Mouse (Mus musculus): ENCODE results near the gene Tmem132b. TPM values are rescaled to one million over a fixed set of nuclear protein-coding genes. Genes with fewer than 3 reads are reported as not detected.
A peak's percentile ranks its signal among the peaks of the same experiment; 100 is the strongest.

Gene Tmem132b
- polyA plus RNA-seq, 1 experiment from 2014 or later, result 0.21 TPM

DNA sequence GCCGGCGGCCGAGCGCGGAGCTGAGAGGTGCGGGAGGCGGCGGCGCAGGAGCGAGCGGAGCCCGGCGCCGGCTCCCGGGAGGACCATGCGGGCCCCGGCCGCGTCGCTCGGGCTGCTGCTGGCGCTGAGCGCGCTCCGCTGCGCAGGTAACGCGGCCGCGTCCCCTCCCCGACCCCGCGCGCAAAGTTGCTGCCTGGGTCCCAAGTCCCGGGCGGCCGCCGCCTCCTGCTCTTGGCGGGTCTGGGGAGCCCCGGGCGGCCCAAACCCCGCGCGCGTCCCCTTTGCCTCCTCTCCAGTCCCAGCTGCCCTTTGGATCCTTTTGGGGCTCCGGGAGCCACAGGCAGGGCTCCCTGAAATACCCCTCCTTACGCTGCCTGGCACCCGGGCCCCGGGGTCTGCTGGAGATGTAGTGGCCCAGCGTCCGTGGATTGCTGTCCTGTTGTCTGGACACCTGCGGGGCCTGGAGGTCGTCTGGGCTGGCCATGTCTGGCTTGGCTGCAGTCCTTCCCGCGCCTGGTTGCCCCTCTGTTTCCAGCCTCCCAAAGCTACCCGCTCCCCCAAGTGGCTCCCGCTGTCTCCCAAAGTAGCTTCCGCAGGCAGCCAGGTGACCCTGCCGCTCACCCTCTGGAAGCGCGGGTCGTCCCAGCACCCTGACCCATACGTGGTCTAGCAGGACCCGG lies 1.1 kb downstream of the Tmem132b start:
- no peak overlapping the region for H3K27ac ChIP-seq (replicated peaks)
- H3K4me3 ChIP-seq (ENCODE audit: low read depth, low read length), result peak overlapping the region; percentile 34
- WGBS, result under 1% methylated on average over 44 of the region's 64 CpGs
- peaks cover 20% of the 10 kb centered on the region for H3K27me3 ChIP-seq (ENCODE audit: control insufficient read depth, insufficient read depth, low read length)
- peak overlapping the region; percentile 55 for H3K4me2 ChIP-seq (replicated peaks; ENCODE audit: low read depth)
- H3K4me1 ChIP-seq (replicated peaks; ENCODE audit: control insufficient read depth, insufficient read depth), result no peaks in the 10 kb centered on the region
- H3K36me3 ChIP-seq (ENCODE audit: control insufficient read depth, insufficient read depth, low read length), result no peaks in the 10 kb centered on the region
- no peaks in the 10 kb centered on the region for H3K9me3 ChIP-seq (ENCODE audit: control insufficient read depth, low read length)
- TF ChIP-seq EP300 (optimal IDR thresholded peaks at IDR 0.05) (no peak), CTCF (IDR thresholded peaks at IDR 0.05; ENCODE audit: low read depth) (no peak)
- no peak for ATAC-seq (ENCODE audit: low FRiP score, low TSS enrichment)
- H3K9ac ChIP-seq (ENCODE audit: low read length), result no peak overlapping the region
- no peak for DNase-seq (ENCODE audit: low spot score)

DNA sequence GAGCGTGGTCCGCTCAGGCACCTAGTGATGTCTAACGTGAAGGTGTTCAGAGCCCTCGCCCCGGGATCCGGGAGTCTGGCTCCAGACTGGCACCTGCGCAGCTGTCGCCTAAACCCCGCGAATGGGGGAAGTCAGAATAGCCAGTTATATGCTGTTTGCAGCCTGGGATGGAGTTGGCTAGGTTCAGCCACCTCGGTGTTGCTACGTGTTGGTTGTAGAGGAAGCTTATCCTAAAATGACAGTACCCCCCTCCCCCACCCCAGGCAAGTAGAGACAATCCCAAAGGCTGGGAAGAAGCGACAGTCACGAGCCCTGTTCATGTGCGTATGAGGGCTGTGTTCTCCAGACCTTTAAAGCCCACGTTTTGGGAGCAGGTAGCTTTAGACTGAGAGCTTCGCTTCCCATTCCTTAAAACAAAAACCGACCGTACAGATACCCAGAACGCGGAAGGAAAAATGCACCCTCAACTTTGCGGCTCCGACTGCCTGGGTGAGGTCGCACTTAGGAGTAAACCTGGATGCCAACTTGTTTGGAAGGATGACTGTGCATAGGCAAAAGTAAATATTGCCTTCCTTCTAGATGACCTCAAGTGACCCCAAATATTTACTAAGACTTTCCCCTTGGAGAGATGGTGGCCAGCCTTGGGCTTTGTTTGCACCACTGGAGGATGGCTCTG lies 1.8 kb downstream of the Tmem132b start:
- peaks cover 20% of the 10 kb centered on the region for H3K27me3 ChIP-seq (ENCODE audit: control insufficient read depth, insufficient read depth, low read length)
- H3K9ac ChIP-seq (ENCODE audit: low read length), result no peak overlapping the region
- no peaks in the 10 kb centered on the region for H3K36me3 ChIP-seq (ENCODE audit: control insufficient read depth, insufficient read depth, low read length)
- ATAC-seq (ENCODE audit: low FRiP score, low TSS enrichment), result no peak
- H3K4me2 ChIP-seq (replicated peaks; ENCODE audit: low read depth), result peak overlapping the region; percentile 55; the same call in 1 of the 2 replicates
- H3K4me1 ChIP-seq (replicated peaks; ENCODE audit: control insufficient read depth, insufficient read depth), result no peaks in the 10 kb centered on the region
- no peaks in the 10 kb centered on the region for H3K9me3 ChIP-seq (ENCODE audit: control insufficient read depth, low read length)
- peak overlapping the region; percentile 34; the same call in 1 of the 2 replicates for H3K4me3 ChIP-seq (ENCODE audit: low read depth, low read length)
- H3K27ac ChIP-seq (replicated peaks), result no peak overlapping the region
- 1% methylated on average over 24 of the region's 24 CpGs for WGBS
- TF ChIP-seq CTCF (IDR thresholded peaks at IDR 0.05; ENCODE audit: low read depth) (no peak), EP300 (optimal IDR thresholded peaks at IDR 0.05) (no peak)
- DNase-seq (ENCODE audit: low spot score), result no peak

DNA sequence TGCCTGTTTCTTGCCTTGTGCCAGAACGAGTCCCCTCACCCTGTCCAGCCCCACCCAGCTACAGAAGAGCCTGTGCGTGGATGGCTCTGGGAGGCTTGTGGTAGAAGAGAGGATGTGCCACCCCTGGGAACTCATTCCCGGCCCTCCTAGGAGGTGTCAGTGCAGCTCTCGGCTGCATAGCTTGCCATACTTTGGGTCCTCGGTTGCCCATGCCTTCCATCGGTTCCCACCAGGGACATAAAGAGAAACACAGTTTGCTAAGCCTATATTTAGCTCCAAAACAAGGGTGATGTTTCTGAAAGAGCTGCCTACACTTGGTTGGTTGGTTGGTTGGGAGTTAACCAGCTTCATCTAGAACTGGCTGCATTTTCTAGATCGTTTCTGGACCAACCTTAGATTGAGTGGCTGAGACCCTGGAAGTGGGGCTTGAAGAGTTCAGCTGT lies 2.6 kb downstream of the Tmem132b start:
- ATAC-seq (ENCODE audit: low FRiP score, low TSS enrichment) (no peak), DNase-seq (ENCODE audit: low spot score) (no peak)
- TF ChIP-seq CTCF (IDR thresholded peaks at IDR 0.05; ENCODE audit: low read depth) (no peak), EP300 (optimal IDR thresholded peaks at IDR 0.05) (no peak)
- 9% methylated on average over 7 of the region's 7 CpGs for WGBS
- H3K27me3 ChIP-seq (ENCODE audit: control insufficient read depth, insufficient read depth, low read length), result peaks cover 20% of the 10 kb centered on the region
- no peak overlapping the region for H3K27ac ChIP-seq (replicated peaks)
- H3K4me3 ChIP-seq (ENCODE audit: low read depth, low read length), result no peak overlapping the region
- no peaks in the 10 kb centered on the region for H3K9me3 ChIP-seq (ENCODE audit: control insufficient read depth, low read length)
- H3K36me3 ChIP-seq (ENCODE audit: control insufficient read depth, insufficient read depth, low read length), result no peaks in the 10 kb centered on the region
- no peak overlapping the region for H3K4me2 ChIP-seq (replicated peaks; ENCODE audit: low read depth)
- H3K9ac ChIP-seq (ENCODE audit: low read length), result no peak overlapping the region
- H3K4me1 ChIP-seq (replicated peaks; ENCODE audit: control insufficient read depth, insufficient read depth), result no peaks in the 10 kb centered on the region

DNA sequence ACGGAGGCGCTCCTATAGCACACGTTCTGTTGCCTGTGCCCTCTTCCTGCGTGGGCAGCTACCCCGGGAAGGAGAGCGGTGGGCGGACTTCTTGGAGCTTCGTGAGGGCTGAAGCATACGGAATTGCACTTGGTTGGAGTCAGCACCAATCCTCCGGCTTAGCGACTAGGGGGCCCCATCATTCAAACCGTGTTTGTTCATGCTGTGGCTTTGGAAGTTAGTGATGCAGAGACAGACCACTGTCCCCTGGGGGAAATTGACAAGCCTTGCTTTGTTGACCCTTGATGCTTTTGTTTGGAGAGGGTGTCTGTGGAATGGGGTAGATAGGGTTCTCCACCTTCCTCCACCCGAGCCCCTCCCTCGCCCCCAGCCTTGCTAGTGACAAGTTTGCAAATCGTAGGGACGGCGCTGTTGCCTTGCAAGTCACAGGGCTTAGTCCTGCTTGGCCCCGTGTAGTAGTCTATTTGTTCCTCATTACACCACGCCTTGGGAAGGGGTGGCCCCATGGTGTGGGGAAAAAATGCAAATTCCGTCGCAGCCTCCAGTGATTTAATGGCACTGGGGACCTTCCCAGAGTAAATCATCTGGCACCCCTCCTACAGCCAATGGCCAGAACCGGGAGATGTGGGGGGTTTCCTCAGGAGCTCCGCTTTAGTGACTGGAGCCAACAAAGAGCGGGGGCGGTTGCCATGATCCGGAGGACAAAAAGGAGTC lies 3.2 kb downstream of the Tmem132b start:
- no peak overlapping the region for H3K4me3 ChIP-seq (ENCODE audit: low read depth, low read length)
- H3K9me3 ChIP-seq (ENCODE audit: control insufficient read depth, low read length), result no peaks in the 10 kb centered on the region
- H3K9ac ChIP-seq (ENCODE audit: low read length), result no peak overlapping the region
- H3K27ac ChIP-seq (replicated peaks), result no peak overlapping the region
- no peak for ATAC-seq (ENCODE audit: low FRiP score, low TSS enrichment)
- no peak overlapping the region for H3K4me2 ChIP-seq (replicated peaks; ENCODE audit: low read depth)
- no peak for DNase-seq (ENCODE audit: low spot score)
- H3K4me1 ChIP-seq (replicated peaks; ENCODE audit: control insufficient read depth, insufficient read depth), result no peaks in the 10 kb centered on the region
- TF ChIP-seq CTCF (IDR thresholded peaks at IDR 0.05; ENCODE audit: low read depth) (no peak), EP300 (optimal IDR thresholded peaks at IDR 0.05) (no peak)
- peaks cover 20% of the 10 kb centered on the region for H3K27me3 ChIP-seq (ENCODE audit: control insufficient read depth, insufficient read depth, low read length)
- H3K36me3 ChIP-seq (ENCODE audit: control insufficient read depth, insufficient read depth, low read length), result no peaks in the 10 kb centered on the region
- under 1% methylated on average over 26 of the region's 26 CpGs for WGBS

DNA sequence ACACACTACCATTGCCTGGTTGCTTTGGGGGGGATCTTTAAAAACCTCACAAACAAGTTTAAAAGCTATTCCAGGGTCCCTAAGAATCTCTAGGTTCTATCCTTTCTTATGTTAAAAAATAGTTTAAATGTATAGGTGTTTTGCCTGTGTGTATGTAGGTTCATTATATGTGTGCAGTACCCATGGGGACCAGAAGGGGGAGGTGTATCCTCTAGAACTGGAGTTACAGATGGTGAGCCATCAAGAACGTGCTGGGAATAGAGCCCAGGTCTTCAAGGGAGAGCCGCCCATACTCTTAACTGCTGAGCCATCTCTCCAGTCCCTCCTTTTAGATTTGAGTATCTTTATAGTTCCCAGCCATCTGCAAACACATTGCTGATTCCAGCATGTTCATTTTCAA lies 13.5 kb downstream of the Tmem132b start:
- no peaks in the 10 kb centered on the region for H3K9me3 ChIP-seq (ENCODE audit: control insufficient read depth, low read length)
- ATAC-seq (ENCODE audit: low FRiP score, low TSS enrichment), result no peak
- H3K4me1 ChIP-seq (replicated peaks; ENCODE audit: control insufficient read depth, insufficient read depth), result no peaks in the 10 kb centered on the region
- H3K36me3 ChIP-seq (ENCODE audit: control insufficient read depth, insufficient read depth, low read length), result no peaks in the 10 kb centered on the region
- WGBS, result 92% methylated on average over 2 of the region's 2 CpGs
- no peak overlapping the region for H3K27ac ChIP-seq (replicated peaks)
- TF ChIP-seq EP300 (optimal IDR thresholded peaks at IDR 0.05), result no peak
- 0 out of 2 replicates have a peak, but pooled peaks have one; percentile 31 for TF ChIP-seq CTCF (IDR thresholded peaks at IDR 0.05; ENCODE audit: low read depth)
- H3K4me3 ChIP-seq (ENCODE audit: low read depth, low read length), result no peak overlapping the region
- H3K4me2 ChIP-seq (replicated peaks; ENCODE audit: low read depth), result no peak overlapping the region
- DNase-seq (ENCODE audit: low spot score), result no peak
- no peaks in the 10 kb centered on the region for H3K27me3 ChIP-seq (ENCODE audit: control insufficient read depth, insufficient read depth, low read length)
- H3K9ac ChIP-seq (ENCODE audit: low read length), result no peak overlapping the region

Measured in stomach, postnatal 0 days (tissue).